Comparison of ENCODE assay signal across 8 mouse cellular contexts in genomic region chr4:56222023-56222776, GRCm38 (mm10).
A peak's percentile ranks its signal among the peaks of the same experiment; 100 is the strongest.
DNase-seq lines count a peak whose midpoint lies in the region; ATAC-seq lines count a peak whose summit lies in the region.

No protein-coding gene starts in this region.

- no peaks in the 10 kb centered on the region for H3K4me1 ChIP-seq in heart, embryonic 12.5 days (replicated peaks)
- H3K4me1 ChIP-seq in liver, embryonic 16.5 days (ENCODE audit: control insufficient read depth, low read depth, low read length): no peaks in the 10 kb centered on the region
- peaks cover 8% of the 10 kb centered on the region for H3K4me1 ChIP-seq in neural tube, embryonic 12.5 days

- no peaks in the 10 kb centered on the region for H3K36me3 ChIP-seq in heart, embryonic 12.5 days
- H3K36me3 ChIP-seq in liver, embryonic 16.5 days (ENCODE audit: control insufficient read depth, insufficient read depth): no peaks in the 10 kb centered on the region
- H3K36me3 ChIP-seq in neural tube, embryonic 12.5 days: no peaks in the 10 kb centered on the region

- 54% methylated on average over 8 of the region's 8 CpGs for WGBS in heart, embryonic 12.5 days
- WGBS in liver, embryonic 16.5 days (ENCODE audit: insufficient replicate concordance): 32% methylated on average over 8 of the region's 8 CpGs
- 46% methylated on average over 8 of the region's 8 CpGs for WGBS in neural tube, embryonic 12.5 days

- H3K4me3 ChIP-seq in heart, embryonic 12.5 days: no peak overlapping the region
- 0 out of 2 replicates have a peak overlapping the region, but pooled peaks have one; percentile 31 for H3K4me3 ChIP-seq in liver, embryonic 16.5 days (ENCODE audit: low read depth, low read length)
- H3K4me3 ChIP-seq in neural tube, embryonic 12.5 days: no peak overlapping the region

- peak; percentile 78 to 84 for DNase-seq in heart, adult 18-20 months
- DNase-seq in c-Kit-positive CD71-negative TER-119-negative erythroid progenitor cells, embryonic 14.5 days (ENCODE audit: low read depth): peak; percentile 42
- peak; percentile 35 to 50 for DNase-seq in gastrocnemius, postnatal 4 days (ENCODE audit: low spot score in 2 of 2)
- peak; percentile 46 for DNase-seq in kidney, adult 9 months
- peak; percentile 61 for DNase-seq in thymus, postnatal 0 days (ENCODE audit: low spot score)

- H3K27me3 ChIP-seq in heart, embryonic 12.5 days (replicated peaks): no peaks in the 10 kb centered on the region
- no peaks in the 10 kb centered on the region for H3K27me3 ChIP-seq in liver, embryonic 16.5 days (ENCODE audit: control insufficient read depth, insufficient read depth, low read depth, low read length)
- H3K27me3 ChIP-seq in neural tube, embryonic 12.5 days (replicated peaks): no peaks in the 10 kb centered on the region

- no peak overlapping the region for H3K4me2 ChIP-seq in heart, embryonic 12.5 days
- no peak overlapping the region for H3K4me2 ChIP-seq in liver, embryonic 16.5 days (ENCODE audit: low read depth, low read length)
- 0 out of 2 replicates have a peak overlapping the region, but pooled peaks have one; percentile 7 for H3K4me2 ChIP-seq in neural tube, embryonic 12.5 days (replicated peaks)

- no peaks in the 10 kb centered on the region for H3K9me3 ChIP-seq in heart, embryonic 12.5 days (replicated peaks)
- H3K9me3 ChIP-seq in liver, embryonic 16.5 days (replicated peaks; ENCODE audit: control insufficient read depth, low read length): no peaks in the 10 kb centered on the region
- H3K9me3 ChIP-seq in neural tube, embryonic 12.5 days: no peaks in the 10 kb centered on the region

- no peak overlapping the region for H3K9ac ChIP-seq in heart, embryonic 12.5 days
- no peak overlapping the region for H3K9ac ChIP-seq in liver, embryonic 16.5 days (ENCODE audit: low read depth, low read length)
- H3K9ac ChIP-seq in neural tube, embryonic 12.5 days: no peak overlapping the region

- no peak for ATAC-seq in heart, embryonic 12.5 days (ENCODE audit: insufficient number of reproducible peaks, low FRiP score)
- ATAC-seq in liver, embryonic 16.5 days (ENCODE audit: low read depth): no peak
- ATAC-seq in neural tube, embryonic 12.5 days (ENCODE audit: low FRiP score, low read depth): no peak

- H3K27ac ChIP-seq in heart, embryonic 12.5 days (ENCODE audit: poor library complexity, severe bottlenecking): no peak overlapping the region
- H3K27ac ChIP-seq in liver, embryonic 16.5 days (ENCODE audit: low read length): no peak overlapping the region
- H3K27ac ChIP-seq in neural tube, embryonic 12.5 days: no peak overlapping the region
